Mouse (Mus musculus) cerebellum, postnatal 14 days (tissue): ENCODE measurements around the gene Fibp.
"Not testable (repeated sequence)": the region's sequence is repeated elsewhere in the genome, so short reads cannot be mapped to it uniquely, and the experiment has no call there.

Experiments
- DNase-seq, 2 experiments: peaks; one replicate each; pipeline ENCODE4 v3.0.0; 2021; ENCODE audit warnings: mixed read lengths in 2 of 2

The Fibp gene

GRCm38 (mm10) chr19:5489721-5490120 is 29.3 kb downstream of the Fibp start:
- DNase-seq = not testable (repeated sequence)

DNA sequence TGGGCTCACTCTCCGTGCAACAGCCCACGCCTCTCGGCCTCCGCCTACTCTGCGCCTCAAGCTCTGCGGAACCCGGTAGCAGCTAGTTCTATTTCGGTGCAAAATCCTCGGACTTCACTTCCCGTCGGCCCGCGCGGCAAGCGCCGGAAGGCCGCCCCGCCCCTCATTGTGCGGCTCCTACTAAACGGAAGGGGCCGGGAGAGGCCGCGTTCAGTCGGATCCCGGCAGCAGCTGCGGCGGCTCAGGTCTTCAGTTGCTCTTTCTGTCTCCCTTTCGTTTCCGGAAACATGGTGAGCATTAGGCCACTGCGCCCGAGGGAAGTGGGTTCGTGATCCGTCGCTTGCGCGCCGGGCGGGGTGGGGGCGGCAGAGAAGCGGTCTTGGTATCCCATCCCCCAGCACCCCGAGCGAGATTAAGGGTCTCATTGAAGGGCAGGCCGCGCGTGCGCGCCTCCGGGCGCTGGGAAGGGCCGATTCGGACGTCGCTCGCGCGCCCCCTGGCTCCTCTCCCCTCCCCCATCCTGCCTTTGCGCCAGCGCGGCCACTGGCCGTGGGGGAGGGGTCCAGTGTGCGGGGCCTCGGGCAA is 30.0 kb downstream of the Fibp start, which contains the start of gene Cfl1:
Gene Cfl1 (plus strand): TSS at position 143 of the 585 bp plus-strand sequence.
- peak; percentile 95 to 96 for DNase-seq

DNA sequence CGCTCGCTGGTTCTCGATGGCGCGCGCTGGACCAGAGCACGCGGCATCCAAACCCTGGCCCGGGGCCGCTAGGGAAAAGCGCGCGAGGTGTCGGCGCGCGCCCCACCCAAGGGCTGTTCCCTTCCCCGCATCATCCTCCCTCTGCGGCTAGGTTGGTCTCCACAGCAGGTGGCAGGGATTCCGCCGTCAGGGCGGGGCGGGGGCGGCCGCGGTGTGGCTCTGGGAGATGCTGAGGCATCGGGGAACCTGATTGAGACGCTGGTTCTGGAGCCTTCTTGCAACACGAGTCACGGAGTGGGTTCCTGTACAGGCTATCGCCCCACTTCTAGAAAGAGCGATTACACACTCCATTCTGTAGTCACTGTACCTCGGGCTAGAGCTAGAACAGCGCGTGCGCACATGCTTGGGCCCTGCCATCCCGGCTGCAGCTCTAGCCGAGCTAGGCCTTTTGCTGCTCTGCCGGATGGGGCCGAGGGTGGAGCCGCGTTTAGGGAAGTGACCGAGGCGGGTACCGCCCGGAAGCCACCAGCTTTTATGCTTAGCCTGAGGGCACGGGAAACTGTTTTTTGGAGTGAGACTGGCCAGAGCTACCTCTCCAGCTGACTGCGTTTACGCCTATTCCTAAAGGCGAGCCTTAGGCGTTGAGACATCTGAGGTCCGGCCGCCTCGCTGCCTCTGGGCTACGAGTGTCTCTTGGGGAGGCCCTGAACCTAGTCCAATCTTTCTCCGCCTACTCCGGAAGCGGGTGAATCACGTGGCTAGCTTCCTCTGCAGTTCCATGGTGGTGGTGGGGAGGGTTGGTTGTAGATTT is 30.7 kb downstream of the Fibp start:
- DNase-seq = peak; percentile 83 to 85

DNA sequence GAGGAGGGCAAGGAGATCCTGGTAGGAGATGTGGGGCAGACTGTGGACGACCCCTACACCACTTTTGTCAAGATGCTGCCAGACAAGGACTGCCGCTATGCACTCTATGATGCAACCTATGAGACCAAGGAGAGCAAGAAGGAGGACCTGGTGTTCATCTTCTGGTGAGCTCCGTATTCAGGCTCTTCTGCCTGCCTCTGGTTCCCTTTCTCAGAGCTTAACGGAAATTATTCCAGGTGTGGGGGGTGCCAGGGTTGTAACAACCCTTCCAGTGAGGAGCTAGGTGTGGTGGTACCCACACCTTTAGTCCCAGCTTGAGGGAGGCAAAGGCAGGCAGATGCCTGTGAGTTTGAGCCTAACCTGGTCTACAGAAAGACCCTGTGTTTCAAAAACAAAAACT is 32.2 kb downstream of the Fibp start:
- no peak for DNase-seq

DNA sequence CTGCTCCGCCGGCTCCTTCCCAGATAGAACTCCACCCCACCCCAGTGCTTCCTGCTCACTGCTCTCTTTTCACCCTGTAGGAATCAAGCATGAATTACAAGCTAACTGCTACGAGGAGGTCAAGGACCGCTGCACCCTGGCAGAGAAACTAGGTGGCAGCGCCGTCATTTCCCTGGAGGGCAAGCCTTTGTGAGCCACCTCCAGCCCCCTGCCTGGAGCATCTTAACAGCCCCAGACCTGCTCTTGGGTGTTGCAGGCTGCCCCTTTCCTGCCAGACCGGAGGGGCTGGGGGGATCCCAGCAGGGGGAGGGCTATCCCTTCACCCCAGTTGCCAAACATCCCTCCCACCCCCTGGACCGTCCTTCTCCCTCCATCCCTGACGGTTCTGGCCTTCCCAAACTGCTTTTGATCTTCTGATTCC is 32.9 kb downstream of the Fibp start:
- DNase-seq = not testable (repeated sequence)

DNA sequence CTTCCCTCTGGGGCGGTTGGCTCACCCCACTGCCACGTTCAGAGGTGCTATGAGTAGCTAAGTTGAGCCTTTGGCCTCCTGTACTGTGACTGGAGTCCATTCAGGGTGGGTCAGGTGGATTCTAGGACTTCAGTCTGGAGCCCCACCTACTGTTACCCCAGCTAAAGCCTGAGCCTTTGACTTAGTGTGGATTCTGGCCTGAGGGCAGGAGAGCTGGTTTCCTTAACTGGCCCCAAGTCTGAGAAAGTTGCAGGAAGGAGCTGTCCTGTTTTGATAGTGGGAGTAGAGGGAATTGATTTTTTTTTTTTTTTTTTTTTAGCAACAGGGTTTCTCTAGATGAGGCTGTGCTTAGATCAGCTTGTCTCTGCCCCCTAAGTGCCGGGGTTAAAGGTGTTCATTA is 33.9 kb downstream of the Fibp start:
- no peak for DNase-seq

DNA sequence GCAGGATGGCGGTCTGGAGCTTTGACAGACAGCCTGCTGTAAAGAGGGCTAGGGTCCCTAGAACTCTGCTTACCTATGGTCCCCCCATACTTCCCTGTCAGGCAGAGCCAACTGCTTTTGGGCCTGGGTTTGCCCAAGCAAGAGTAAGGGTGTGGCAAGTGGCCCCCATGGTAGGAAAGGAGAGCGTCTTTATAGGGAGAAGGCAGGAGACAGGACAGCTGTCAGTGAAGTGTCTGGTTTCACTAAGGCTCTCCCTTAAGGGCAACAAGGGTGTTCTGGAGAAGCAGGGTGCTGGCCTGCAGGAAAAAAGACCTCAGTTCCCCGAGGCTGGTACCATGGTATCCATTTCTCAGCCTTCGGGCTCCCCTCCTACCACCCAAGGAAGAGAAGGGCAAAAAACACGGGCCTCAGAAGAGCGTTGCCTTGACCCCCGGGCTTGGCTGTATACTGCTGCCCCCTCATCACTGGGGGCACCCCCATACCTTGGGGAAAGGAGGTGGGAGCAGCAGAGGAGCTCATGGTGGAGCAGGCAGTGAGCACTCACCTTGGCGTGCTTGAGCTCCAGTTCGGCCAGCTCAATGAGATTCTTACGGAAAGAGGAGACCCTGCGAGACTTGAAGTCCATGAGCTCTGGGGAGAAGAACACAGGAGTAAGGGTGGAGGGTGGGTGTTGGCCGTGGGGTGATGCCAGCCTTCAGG is 35.1 kb downstream of the Fibp start:
- no peak for DNase-seq

- DNase-seq = no peak
Measured at GRCm38 (mm10) chr19:5496052-5496370, 35.6 kb downstream of the Fibp start.

DNA sequence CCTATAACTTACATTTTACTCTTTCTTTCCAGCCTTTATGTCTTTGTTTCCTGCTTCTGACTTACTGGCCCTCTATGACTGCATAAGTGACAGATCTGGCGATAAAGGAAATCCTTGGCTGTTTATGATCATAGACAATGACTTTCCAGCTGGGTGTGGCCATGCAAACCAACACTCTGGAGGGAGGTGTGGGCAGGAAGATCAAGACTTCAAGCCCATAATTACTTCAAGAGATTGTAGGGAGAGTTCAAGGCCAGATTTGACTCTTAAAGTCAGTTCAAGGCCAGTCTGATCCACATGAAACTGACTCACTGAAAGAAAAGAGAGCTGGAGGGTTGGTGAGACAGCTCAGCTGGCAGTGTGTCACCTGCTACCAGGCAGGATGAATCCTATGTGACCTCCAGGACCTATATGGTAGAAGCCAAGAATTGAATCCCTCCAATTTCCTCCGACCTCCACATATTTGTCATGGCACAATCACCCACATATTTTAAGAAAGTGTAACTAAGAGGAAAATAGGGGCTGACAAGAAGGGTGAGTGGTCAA is 40.0 kb downstream of the Fibp start:
- no peak for DNase-seq

- no peak for DNase-seq
Measured at GRCm38 (mm10) chr19:5503687-5504086, 43.3 kb downstream of the Fibp start, which contains the start of gene 1700020D05Rik. TSS of gene 1700020D05Rik (minus strand) at chr19:5503787.

GRCm38 (mm10) chr19:5510031-5511026 is 49.9 kb downstream of the Fibp start, which contains the start of gene Snx32:
TSS of gene Snx32 (minus strand) at chr19:5510538.
- peak; percentile 98 to 99 for DNase-seq

GRCm38 (mm10) chr19:5511074-5511632 is 50.7 kb downstream of the Fibp start:
- no peak for DNase-seq

- DNase-seq = no peak
Measured at GRCm38 (mm10) chr19:5512091-5513004, 51.9 kb downstream of the Fibp start.

DNA sequence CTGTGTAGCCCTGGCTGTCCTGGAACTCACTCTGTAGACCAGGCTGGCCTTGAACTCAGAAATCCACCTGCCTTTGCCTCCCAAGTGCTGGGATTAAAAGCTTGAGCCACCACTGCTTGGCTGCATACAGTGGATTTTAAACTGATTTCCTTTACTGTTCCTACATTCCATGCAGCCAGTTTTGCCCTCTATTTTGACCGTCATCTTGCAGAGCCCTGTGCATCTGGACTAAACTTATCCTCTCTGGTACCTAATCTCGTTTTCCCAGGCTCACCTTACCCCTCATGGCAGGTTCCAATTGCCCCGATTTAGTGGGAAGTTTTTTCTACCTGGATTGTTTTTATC is 52.6 kb downstream of the Fibp start:
- DNase-seq = no peak
